Mouse (Mus musculus) T-helper 17 cell (primary cell): ENCODE results near the gene Cyp4a32.
"Not testable (repeated sequence)": the region's sequence is repeated elsewhere in the genome, so short reads cannot be mapped to it uniquely, and the experiment has no call there.

ENCODE experiments used
- in situ Hi-C, 2 experiments: fragments of 300-600 bp; cut with MboI, MseI; formaldehyde crosslinking; loops; 1 replicate in 1 of 2; 2 replicates in 1 of 2; pipeline ENCODE4 v1.15.1; 2025; ENCODE audit warnings: high pct_unique_total_duplicates in 2 of 2

Cyp4a32 gene

DNA sequence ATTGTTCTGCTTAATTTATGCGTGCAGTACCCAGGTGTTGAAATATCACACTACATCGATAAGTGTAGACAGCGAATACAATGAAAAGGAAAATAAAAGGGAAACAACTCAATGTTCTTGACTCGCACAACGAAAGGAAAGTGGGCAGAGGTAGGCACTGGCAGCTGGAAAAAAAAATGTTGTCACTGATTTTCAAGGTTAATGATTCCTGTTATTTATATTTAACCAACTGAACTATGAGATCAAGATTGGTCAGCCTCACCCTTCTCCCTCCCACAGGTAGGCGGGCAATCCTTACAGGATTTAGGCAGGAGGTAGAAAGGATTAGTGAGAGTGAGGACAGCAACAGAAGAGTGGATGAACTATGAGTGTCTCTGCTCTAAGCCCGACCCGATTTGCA, at the start of gene Cyp4a32:
Gene Cyp4a32, plus strand, starts transcription at position 359 of the 400 bp plus-strand sequence.
- in situ Hi-C loops = loop anchor here (5.0 kb wide), 2 partner anchors 38 to 83 kb away; partner anchors contain the start of genes Cyp4a10 (in 2 of the 2) and Cyp4a31 (in 1 of the 2)

DNA sequence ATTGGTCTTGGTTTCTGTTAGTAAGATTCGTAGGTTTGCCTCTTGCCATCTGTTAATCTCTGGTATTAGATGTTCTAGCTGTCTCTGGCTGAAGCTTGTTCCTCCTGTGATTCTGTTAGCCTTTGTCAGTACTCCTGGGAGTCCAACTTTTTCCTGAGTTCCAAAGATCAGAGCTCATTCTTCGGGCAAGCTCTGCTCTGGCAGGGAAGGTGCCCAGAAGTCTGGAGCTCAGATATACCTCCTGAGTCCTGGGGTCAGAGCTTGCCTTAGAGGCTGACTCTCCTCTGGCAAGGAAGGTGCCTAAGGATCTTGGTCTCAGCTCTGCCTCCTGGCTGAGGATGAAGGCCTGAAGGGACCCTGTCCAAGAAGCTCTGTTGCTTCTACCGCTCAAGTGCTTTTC, 48.0 kb upstream of the Cyp4a32 start:
- in situ Hi-C loops = no loop called here

DNA sequence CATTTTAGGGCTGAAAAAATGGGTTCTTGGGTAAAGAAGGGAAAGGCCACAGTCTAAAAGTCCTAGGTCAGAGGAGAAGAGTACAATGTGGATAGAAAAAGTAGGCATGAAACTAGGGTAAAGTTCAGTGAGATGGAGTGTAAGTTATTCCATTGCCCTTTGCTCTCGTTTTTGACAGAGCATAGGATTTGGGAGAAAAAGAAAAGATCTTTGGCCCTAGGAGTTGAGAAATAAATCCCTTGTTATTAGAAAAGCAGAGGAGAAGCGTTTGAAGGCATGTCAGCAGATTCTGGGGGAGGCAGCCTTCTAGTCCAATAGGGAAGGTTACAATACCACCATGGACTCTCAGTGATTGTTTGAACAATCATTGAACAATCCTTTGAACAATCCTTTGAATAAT, 45.3 kb upstream of the Cyp4a32 start:
- in situ Hi-C loops = loop anchor here in 1 of 2 experiments (5.0 kb wide), 1 partner anchor 38 kb away; the partner anchor contains the start of gene Cyp4a10

DNA sequence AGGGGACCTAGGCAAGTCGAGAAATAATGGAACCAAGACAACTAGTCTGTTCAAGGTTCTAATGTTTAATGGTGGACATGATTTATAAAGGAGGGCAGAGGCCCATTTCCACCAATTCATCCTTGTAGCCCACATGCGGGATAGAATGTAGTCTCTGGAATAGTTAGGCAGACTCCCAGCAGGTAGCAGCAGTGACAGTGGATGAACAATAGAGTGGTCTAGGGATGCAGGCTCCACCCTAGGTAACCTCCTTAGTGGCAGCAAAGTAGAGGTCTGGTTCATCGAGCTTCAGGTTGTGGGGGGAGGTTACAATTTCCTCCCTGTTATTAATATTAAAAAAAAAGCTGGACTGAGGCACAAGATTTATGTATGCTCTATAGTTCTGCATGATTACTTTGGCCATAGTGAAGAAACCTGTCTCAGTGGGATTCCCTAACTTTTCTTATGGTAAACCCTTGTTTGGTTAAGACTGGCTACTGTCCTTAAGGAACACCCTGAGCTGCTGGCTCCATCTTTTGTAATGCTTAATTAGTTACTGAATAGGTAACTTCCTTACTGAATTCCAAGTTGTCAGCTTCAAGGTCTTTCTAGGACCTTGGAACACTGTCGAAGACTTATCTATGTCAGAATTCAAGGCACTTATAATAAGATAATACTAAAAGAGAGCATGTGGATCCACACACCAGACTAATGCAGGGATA, 42.8 kb upstream of the Cyp4a32 start:
- in situ Hi-C loops = loop anchor here in 1 of 2 experiments (5.0 kb wide), 1 partner anchor 41 kb away; the partner anchor contains the start of gene Cyp4a10

DNA sequence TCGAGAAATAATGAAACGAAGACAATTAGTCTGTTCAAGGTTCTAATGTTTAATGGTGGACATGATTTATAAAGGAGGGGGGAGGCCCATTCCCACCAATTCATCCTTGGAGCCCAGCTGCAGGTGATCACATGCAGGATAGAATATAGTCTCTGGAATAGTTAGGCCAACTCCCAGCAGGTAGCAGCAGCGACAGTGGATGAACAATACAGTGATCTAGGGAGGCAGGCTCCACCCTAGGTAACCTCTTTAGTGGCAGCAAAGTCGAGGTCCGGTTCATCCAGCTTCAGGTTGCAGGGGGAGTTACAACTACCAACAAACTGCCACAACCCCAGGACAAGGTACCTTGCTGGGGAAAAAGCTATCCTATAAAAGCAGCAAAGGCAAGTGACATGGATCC, 39.5 kb upstream of the Cyp4a32 start:
- in situ Hi-C loops = loop anchor here in 1 of 2 experiments (5.0 kb wide), 1 partner anchor 41 kb away; the partner anchor contains the start of gene Cyp4a32

DNA sequence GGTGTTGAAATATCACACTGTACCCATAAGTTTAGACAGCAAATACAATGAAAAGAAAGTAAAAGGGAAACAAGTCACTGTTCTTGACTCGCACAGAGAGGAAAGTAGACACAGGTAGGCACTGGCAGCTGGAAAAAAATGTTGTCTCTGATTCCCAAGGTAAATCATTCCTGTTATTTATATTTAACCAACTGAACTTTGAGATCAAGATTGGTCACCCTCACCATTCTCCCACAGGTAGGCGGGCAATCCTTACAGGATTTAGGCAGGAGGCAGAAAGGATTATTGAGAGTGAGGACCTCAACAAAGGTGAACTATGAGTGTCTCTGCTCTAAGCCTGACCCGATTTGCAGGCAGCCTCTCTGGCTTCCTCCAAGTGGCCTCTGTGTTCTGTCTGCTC, 37.4 kb upstream of the Cyp4a32 start, which contains the start of gene Cyp4a31:
Gene Cyp4a31, plus strand, starts transcription at position 249 of the 400 bp plus-strand sequence.
- in situ Hi-C loops = loop anchor here in 1 of 2 experiments (5.0 kb wide), 1 partner anchor 39 kb away; the partner anchor contains the start of gene Cyp4a32

DNA sequence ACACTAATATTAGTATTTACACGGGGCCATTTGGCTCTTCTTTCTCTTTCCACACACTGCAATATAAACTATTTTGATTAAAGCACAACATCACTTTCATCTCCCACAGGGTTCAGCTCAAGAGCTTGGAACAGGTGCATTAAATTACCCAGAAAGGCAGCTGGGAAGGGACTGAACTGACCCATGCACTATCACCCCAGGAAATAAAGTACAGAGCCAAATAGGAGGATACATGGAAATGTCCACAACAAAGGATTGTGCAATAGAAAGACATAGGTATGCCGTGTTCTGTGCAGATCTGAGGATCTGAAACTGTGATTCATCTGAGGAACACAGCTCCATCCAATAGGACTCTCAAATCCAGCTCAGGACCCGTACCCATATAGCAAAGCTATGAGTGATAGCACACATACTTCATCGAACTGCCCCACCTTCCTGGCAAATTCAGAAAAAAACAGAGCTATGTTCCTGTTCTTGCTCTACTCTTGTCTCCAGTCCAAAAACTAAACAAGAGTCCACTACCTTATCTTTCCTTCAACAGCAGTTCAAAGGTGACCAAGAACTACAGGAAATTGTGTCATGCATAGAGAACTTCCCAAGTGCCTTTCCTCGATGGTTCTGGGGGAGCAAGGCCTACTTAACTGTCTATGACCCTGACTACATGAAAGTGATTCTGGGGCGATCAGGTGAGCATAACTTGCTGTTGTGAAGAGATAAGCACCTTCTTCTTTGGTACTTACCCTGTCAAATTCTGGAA, 36.1 kb upstream of the Cyp4a32 start:
- in situ Hi-C loops = loop anchor here in 1 of 2 experiments (5.0 kb wide), 1 partner anchor 38 kb away; the partner anchor contains the start of gene Cyp4a32

DNA sequence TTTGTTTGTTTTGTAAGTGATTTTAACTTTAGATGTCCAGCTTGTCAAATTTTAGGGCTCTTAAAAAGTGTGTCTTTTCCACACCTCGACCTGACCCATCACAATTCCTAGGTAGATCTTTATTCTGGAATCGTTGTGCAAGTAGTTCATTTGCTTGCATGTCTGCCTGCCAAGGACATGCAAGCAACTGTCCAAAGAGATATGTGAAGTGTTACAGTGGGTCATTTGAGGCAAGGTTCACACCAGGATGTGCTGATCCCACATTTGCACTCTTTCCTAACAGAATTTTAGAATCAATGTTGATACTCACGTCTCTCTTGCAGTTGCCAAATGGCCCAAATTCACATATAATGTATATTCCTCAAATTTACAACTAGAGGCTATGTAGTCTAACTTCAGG, 25.5 kb upstream of the Cyp4a32 start:
- in situ Hi-C loops = no loop called here

DNA sequence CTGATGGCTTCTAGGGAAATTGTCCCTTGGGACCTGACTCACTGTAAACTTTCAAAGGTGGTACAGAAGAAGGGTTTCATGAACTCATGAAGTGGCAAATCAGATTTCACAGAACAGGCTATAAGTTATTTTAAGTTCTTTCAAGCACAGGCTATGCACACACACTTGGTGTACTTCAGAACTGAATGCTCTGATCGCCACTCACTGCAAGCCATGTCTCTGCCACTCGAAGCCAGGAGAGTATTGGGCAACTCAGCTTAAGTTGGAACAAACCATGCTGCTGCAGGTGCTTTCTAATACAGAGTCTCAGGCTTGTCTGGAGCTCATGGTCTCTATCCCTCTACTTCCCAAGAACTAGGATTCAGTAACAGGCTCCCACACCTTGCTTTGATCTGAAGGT, 25.0 kb upstream of the Cyp4a32 start:
- in situ Hi-C loops = no loop called here

DNA sequence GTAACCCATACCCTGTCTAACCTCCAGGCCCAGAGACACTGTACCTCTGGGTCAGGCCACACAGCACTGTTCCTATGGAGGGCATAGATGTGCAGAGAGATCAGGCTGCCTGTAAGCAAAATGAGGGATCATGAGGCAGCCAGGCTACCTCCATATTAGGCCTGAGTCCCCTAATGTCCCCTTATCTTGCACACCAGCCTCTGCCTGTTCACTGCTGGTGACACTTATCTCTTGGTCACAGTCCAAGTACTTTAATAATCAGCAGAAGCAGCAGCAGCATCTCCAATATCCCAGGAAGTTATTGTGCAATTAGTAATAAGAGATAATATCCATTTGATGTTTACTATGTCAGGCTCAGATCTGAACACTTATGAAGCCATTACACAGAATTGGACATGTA, 17.7 kb upstream of the Cyp4a32 start:
- in situ Hi-C loops = no loop called here

DNA sequence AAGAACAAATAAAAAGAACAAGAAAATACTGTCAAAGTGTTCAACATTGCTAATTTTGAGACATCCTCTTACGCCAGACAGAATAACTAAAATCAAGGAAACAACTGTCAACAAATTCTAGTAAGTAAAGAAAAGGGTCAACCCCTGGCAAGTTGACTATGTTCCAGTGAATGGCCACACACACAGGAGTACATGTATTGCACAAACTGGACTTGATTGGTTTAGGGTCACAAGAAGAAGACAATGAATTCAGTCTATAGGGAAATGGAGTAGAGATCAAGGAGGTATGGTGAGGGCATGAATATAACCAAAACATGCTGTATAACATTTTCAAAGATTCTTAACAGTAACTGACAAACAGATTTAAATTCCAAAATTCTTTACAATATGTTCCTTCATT, 4.4 kb upstream of the Cyp4a32 start:
- in situ Hi-C loops = no loop called here

DNA sequence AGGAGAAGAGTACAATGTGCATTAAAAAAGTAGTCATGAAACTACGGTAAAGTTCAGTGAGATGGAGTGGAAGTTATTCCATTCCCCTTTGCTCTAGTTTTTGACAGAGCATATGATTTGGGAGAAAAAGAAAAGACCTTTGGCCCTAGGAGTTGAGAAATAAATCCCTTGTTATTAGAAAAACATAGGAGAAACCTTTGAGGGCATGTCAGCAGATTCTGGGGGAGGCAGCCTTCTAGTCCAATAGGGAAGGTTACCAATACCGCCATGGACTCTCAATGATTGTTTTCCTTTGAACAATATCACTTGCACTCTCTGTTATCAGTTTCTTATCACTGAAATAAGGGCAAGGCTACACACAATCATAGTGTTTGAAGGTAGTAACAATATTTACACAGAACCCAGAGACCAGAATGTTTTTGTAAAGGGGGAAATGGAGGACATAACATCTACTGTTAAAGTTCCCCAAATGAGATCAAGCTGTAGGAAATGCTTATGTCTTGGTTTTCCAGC, 3.9 kb upstream of the Cyp4a32 start:
- in situ Hi-C loops = no loop called here

DNA sequence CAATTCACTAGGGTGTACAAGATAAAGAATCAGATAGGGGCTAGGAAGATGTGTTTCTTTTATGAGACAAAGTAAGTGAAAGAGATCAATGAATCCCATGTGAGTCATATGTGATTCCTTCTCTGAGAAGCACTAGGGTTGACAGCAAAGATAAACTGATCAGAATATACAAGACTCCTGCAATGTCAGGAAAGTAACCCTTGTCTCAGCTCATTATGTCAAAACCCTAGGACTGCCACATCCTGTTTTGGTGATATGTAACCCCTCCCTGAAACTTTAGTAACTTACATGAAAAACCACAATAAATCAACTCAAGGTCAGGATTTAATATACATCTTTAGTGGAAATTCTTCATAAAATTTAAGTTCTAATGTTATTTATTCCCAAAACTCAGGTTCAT, 13.2 kb downstream of the Cyp4a32 start:
- in situ Hi-C loops = no loop called here

DNA sequence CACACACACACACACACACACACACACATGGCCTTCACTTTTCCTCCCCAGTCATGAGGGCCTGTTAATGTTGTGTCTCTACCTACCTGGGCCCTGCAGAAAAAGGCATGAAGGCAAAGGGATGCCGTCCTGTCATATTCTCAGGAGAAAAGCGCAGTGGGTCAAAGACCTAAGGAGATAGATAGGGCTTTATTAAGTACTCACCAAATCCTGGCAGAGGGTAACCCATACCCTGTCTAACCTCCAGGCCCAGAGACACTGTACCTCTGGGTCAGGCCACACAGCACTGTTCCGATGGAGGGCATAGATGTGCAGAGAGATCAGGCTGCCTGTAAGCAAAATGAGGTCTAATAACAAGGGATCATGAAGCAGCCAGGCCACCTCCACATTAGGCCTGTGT, 24.8 kb downstream of the Cyp4a32 start:
- in situ Hi-C loops = not testable (repeated sequence)

DNA sequence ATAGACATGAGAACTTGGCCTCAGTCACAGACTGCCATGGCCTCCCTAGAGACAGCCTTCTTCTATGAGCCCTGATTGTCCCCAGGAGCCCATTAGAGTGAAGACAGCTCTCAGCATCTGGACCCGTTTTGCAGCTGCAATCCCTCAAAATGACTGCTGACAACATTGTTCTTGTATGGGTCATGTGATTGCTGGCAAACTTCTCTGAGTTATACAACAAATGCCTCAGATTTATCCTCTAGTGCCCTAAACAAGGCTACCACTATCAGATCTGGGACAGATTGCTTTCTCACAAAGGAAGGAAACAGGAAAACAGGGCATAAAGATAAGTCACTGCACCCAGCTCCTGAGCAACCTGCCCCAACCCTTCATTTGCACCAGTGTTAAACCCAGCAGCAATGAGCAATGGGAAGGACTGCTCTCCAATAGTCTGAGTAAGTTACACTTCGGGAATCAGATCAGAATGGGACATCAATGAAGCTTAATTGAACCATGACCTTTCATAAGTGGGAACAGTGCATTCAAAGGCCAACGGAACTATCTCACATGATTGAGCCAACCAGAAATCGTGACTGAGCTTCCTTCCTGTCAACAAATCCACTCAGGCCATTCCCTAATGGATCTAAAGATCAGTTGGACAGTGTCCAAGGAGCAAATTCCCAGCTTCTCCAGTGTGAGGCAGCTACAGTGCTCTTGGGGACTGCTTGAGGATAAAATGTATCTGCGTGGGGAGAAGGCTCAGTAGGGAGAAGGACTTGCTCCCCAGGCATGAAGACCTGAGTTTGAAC, 42.4 kb downstream of the Cyp4a32 start:
- in situ Hi-C loops = no loop called here

DNA sequence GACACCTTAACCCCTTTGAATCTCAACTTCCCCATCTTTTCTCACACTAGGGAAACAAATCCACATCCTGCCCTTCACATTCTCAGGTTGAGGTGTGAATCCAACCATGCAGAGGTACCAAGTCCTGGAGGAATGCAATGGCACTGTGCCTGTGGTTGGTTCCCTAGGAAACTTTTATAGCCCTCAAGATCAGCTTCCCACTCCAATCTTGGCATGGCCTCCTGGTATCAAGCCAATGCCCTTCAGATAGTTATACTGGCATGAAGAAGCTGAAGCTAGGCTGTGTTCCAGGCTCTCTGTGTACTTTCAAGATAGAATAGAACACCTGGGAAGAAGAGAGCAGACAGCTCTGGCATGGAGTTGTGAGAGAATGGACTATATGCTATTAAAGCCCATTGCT, 44.6 kb downstream of the Cyp4a32 start:
- in situ Hi-C loops = no loop called here

DNA sequence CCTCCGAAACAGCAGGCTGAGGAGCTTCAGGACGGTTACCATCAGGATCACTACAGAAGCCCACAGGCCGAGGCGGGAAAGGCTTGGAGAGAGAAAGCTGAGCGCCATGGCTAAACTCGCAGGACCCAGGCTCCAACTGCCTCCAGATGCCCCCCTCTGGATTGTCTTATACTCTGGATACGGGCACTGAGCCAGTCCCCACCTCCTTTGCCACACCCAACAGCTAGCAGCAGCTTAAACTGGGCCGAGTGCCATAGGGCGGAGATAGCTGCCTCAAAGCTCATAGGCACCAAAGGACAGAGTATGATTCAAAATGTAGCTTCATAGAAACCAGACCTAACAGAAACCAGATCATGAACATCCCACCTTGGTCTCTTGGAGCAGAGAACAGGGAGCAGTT, 46.8 kb downstream of the Cyp4a32 start, which contains the start of gene Cyp4b1:
Gene Cyp4b1, minus strand, starts transcription at position 144 of the 400 bp plus-strand sequence.
- in situ Hi-C loops = no loop called here

DNA sequence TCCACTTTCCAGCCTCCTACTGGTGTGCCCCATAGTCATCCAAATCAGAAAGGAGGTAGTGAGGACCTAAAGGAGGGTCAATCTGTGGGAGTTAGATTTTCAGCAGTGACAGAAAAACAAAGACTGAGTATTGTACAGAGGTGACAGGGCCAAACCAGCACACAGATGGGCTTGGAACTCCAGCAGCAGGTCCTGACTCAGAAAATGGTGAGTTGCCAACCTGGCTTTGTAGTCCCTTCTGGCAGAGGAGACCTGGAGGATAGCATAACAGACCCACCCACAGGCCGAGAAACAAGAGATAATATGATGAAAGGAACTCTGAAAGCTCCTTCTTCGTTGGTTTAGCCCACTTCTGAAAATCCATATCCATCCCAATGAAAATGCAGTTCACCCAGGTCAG, 48.0 kb downstream of the Cyp4a32 start:
- in situ Hi-C loops = no loop called here

DNA sequence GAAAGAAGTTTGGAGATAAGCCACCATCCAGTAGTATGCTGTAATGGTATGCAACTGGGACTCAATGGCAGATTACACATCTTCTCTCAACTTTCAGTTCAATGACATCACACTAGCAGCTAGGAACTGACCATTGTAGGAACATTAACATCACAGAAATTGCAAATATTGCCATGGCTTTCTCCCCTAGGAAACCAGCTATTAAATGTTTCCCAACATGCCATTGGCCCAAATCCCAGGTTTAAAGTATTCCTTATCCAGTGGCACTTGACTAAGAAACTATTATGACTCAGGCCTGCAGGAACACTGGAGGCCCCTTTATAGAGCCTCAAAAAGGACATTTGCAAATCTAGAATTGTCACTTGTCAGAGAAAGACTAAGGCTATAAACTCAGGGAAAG, 48.6 kb downstream of the Cyp4a32 start:
- in situ Hi-C loops = no loop called here

DNA sequence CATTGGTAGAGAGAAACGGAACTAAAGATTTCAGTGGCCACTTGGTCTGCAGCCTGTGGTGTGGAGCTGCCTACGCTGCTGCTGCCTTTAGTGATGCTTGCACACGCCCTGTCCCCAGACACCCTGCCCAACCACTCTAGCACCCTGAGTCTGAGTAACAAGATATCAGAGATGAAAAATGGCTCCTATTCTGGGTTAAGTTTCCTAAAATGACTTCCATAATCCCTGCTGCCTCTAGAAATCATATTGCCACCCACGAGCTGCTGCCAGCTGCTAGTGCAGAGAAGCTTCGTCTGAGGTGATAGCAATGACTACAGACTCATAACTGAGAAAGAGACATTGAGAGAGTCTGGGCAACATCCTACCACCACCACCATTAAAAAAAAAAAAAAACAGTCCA, 50.1 kb downstream of the Cyp4a32 start:
- in situ Hi-C loops = no loop called here

DNA sequence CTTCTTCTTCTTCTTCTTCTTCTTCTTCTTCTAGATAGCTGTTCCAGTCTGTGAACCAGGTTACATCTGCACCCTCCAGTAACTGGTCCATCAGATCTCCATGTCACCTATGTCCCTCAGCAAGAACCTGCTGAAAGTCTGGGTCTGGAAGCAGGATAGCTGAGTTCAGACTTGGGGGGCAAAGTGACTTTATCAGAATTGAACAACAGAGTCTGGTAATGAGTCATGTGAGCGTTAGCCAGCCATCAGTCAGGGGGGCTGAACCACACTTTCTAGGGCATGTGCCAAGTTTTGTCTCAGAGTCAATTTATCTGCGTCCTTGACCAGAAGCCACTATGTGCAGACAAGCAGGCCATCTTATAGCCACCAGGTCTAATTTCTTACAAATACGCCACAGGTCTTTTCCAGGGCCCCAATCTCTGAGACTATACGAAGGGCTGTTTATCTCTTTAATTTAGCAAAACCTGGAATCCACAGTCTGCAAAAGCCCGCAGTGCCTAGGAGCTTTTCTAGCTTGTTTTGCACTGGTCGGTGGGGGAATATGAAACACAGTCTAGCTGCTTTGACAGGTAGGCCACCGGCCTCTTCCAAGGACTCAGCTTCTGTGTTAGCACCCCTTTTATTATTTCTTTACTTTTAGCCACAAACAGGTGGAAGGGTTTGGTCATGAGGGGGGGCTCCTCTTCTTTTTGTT, 55.2 kb downstream of the Cyp4a32 start:
- in situ Hi-C loops = not testable (repeated sequence)
